Mouse (Mus musculus) right cerebral cortex, postnatal 25 days (tissue): ENCODE data around the gene Chit1.

Experiments used
- DNase-seq: peaks from one replicate; pipeline ENCODE4 v3.0.0; 2022

Chit1 gene

DNA sequence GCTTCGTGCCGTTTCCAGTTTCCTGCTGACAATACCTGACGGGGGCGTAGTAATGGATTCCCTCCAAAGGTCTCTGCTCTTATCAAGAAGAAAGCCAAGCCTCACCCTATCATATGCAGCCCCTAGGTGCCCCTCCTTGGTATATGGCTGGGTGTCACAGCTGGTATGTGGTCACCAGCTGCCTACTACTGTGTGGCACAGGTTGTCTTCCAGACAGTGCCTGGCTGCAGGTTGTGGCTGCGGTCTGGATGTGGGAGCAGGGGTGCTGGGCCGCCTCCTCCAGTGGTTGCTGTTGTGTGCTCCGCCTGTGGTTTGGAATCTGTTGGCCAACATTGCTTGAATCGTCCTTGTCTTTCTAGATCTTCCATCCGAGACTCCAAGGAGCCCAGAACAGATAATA is 39.7 kb downstream of the Chit1 start:
- no peak for DNase-seq

- DNase-seq = peak; percentile 63
Measured at GRCm38 (mm10) chr1:134151655-134152412, 40.8 kb downstream of the Chit1 start.

DNA sequence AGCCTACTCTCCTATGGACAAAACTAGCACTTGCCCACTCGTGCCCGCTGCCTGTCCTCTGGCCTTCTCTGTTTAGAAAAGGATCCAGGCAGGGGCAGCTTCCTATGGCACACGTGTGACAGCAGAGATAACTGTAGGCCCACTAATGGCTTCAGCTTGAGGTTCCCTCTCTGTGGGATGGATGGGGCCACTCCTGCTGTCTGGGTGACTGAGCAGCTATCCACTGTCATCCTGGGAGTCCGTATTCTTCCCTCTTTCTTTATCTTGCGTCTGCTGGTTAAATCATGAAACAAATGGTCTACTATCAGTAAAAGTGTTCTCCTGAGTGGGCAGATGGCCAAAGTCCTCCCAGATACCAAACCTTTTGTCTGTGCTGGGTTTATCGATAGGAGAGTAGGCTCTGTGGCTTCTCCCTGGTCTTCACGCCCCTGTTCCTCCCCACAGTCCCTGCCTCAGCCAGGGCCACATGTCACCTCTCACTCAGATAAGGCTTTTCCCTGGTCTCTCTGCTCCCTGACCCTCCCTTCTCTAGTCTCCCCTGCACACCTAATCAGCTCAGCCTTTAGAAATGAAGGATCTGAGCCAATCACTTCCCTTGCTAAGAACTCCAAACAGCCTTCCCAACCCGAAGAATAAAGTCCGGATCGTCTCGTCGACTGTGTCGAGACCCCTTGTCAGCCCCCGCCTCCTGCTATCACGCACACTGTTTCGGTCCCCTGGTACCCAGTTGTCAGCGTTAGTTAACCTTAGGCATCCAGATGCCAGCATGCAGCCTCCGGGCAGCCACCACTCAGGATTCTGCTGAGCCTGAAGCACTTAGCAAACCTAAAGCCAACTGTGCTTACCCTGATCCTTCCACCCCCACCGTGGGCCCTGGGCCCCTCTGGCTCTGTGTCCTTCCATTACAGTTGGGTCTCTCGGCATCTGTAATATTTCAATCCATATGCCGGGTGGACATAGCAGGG is 41.9 kb downstream of the Chit1 start:
- DNase-seq = no peak

DNA sequence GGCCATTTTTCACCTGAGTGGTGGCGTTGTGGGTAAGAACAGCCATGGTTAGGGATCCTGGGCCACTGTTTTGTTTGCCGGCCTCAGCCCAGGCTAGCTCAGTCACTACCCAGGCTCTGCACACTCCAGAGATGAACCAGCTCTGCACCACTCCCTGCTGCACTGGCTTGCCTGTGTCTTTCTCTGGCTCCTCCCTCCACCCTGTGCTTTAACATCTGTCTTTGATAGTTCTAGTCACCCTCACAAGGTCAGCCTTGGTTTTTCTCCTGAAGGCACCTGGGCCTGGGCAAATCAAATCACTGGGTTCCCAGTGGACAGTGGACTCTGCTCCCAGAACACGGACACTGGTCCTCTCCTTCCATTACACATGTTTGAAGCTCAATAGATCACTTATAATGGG is 43.1 kb downstream of the Chit1 start:
- DNase-seq = no peak

GRCm38 (mm10) chr1:134154655-134155054 is 43.6 kb downstream of the Chit1 start:
- DNase-seq = no peak

- no peak for DNase-seq
Measured at GRCm38 (mm10) chr1:134160404-134160803, 49.4 kb downstream of the Chit1 start.

DNA sequence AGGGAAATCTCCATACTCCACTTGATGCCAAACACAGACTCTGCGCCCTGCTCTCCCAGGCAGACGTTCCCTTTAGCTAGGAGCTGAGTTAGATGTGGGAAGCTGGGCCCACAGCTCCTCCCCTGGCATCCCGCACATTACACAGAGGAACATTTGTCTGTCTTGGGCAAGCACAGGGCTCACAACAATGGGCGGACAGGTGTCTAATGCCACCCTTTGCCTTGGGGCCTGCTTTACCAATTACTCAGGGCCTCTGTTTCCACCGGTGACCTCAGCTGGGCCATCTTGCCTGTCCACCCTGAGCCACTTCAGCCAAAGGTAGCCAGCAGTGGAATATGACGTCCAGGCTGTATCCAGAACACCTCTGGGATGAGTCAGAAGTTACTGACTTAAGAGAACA is 50.4 kb downstream of the Chit1 start:
- no peak for DNase-seq

DNA sequence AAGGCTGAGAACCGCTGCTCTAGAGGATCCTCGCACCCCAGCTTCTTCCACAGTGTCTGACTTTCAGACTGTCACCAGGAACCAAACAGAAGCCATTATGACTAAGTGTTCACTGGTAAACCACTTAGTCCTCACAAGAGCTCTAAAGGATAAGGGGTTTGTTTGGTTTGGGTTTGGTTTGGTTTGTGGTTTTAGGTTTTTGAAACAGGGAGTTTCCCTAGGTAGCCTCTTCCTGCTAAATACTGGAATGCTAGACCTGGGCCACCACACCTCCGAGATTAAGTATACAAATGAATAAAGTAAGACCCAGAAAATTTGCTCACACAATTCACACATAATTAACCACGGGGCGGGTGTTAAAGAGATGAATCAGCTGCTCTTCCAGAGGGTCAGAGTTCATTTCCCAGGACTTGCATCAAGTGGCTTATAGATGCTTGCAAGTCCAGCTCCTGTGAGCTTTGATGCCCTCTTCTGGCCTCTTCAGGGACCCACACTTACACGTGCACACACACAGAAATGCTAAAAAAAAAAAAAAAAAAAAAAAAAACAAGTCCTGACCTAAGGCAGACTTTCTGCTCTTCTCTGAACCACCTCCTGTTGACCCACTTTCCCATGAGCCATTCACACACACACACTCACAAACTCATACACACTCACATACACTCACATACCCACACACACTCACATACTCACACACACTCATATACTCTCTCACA is 51.6 kb downstream of the Chit1 start:
- DNase-seq = no peak

DNA sequence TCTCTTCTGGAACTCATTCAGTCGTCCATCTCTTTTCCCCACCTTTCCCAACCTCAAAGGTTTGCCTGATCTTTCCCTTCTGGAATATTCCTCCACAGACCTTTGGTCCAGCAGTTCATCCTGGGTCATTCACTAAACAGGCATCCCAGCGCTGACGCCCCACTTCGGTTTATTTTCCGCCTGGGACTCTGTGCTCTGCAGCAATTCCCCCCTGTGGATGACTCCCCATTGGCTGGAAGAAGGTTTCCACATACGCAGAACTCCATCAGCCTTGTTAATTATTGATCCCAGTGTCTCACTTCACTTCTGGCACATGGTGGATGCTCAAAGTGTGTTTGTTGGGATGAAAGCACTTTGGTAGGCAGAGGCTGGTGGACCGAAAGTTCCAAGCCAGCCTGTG is 52.4 kb downstream of the Chit1 start:
- DNase-seq = no peak

DNA sequence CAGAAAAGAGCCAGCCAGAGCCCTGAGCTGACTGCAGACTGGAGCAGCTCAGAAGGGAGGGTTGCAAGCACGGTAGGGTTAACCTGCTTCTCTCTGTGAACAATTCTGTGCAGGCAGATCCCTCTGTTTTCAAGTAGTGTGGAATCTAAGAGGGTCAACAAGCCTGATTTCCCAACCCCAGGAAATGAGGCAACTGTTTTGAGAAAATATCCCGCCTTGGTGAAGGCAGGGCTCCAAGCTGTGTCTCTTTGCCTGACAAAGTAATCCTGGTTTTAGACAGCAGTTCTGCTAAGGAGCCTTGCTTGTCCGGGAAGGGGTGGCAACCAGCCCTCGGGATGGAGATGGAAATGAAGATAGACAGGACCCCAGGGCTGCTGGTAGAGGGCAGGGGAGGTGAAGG is 53.4 kb downstream of the Chit1 start:
- no peak for DNase-seq

- DNase-seq = no peak
Measured at GRCm38 (mm10) chr1:134166547-134166946, 55.5 kb downstream of the Chit1 start.

- DNase-seq = no peak
Measured at GRCm38 (mm10) chr1:134167416-134168305, 56.6 kb downstream of the Chit1 start.

DNA sequence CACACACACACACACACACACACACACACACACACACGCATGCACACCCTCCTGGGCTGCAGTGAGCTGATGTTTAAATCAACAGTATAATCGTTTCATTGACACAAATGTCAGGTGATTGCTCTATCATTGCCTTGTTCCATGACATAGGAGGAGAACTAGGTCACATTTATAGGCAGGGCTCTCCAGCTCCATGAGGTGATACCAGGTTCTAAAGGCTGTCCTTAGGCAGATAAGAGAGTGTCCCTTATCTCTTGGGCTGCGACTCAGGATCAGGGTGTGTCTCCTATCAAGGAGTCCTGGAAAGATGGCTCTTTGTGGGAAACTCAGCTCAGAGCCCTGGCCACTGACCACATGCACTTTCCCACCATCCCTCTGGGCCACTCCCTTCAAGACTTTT is 57.5 kb downstream of the Chit1 start:
- DNase-seq = no peak

DNA sequence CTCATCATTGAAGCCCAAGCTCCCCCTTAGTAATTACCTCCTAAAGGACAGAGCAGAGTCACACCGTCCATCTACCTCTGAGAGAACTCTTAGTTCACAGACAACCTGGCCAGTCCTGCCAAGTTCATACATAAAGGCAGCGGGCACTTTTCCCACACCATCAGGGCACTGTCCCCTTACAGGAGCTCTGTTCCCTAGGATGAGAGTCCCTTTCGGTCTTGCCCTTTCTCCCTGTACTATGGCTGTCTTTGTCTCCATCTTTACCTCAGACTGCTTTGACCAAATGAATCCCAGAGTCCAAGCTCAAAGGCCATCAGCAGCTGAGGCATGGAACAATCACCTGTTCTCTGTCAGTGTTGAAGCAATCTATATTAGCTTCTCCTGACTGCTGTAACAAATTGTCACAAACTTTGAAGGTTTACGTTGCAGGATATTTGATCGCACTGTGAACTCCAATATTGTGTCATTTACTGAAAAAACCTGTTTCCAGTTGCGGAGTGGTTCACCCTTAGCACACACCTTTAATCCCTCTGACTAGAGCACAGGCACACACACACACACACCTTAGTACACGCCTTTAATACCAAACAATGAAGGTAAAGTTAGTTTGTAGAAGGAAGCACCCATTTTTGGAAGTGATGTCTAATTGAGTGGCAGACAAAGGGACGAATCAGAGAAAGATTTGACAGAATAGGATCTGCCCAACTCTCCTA is 58.1 kb downstream of the Chit1 start:
- no peak for DNase-seq

- DNase-seq = no peak
Measured at GRCm38 (mm10) chr1:134173081-134173480, 62.0 kb downstream of the Chit1 start.

GRCm38 (mm10) chr1:134177976-134178375 is 66.9 kb downstream of the Chit1 start:
- DNase-seq = no peak

GRCm38 (mm10) chr1:134182025-134182424 is 71.0 kb downstream of the Chit1 start, which contains the start of gene Chil1:
Gene Chil1 (plus strand): TSS chr1:134182176.
- DNase-seq = no peak

DNA sequence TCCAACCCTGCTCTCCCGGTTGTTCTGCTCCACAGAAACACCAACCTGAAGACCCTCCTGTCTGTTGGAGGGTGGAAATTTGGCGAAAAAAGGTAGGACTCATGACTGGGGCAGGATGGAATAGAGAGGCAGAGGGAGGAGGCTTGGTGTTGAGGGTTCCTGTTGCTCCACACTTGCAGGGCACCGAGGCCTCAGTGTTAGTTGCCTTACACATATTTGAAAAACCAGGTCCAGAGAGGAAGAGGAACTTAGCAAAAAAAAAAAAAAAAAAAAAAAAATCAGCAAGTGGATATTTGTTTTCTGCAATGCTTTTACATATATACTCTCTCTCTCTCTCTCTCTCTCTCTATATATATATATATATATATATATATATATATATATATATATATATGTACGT is 73.0 kb downstream of the Chit1 start:
- DNase-seq = no peak

DNA sequence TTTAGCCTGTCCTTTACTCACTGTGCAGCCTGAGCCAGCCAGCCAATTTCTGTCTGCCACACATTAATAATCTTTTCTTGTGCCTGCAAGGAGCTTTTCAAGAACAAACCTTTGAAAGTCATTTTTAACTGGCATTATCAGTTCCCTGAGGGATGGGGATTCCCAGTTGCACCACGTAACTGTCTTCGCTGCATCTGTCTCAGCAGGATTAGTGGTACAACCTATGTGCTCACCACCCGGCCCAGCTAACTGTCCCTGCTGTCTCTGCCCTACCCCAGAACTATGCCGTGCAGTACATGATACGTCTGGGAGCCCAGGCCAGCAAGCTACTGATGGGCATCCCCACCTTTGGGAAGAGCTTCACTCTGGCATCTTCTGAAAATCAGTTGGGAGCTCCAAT is 77.2 kb downstream of the Chit1 start:
- no peak for DNase-seq

GRCm38 (mm10) chr1:134188989-134189729 is 78.1 kb downstream of the Chit1 start:
- DNase-seq = no peak

DNA sequence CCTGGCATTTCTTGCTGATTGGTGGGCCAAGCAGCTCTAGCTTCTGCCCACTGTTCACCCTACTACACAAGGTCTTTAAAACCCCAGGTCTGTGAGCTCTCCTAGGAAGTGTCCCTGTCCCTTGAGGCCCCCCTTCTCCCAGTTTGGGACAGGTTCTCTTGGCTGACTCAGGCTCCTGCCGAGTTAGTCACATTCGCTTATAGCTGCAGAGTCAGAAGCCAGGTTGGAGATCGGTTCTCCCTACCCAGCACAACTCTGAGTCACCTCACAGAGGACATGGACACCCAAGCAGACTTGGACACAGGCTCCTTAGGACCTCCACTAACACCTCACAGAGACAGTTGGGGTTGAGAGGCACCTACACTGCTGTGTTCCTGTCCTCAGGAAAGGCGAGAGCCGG is 80.2 kb downstream of the Chit1 start:
- no peak for DNase-seq
